Mouse (Mus musculus) embryonic fibroblast, embryonic 13.5 days (primary cell): ENCODE measurements around the gene Pga5. TPM values are rescaled to one million over a fixed set of nuclear protein-coding genes. Genes with fewer than 3 reads are reported as not detected.

Source experiments
- H3K27ac ChIP-seq: 2 replicates; pipeline ENCODE4 v1.5.1; 2012; ENCODE audit warnings: low read length, control low read depth, inconsistent platforms; ENCODE audit not compliant: insufficient read depth
- H3K4me1 ChIP-seq: 2 replicates; pipeline ENCODE4 v1.6.1; 2011; ENCODE audit warnings: low read length; ENCODE audit not compliant: control insufficient read depth, insufficient read depth
- H3K4me3 ChIP-seq: 2 replicates; pipeline ENCODE4 v1.5.1; 2011; ENCODE audit warnings: mild to moderate bottlenecking, control low read depth, low read length; ENCODE audit not compliant: insufficient read depth
- CTCF ChIP-seq: IDR thresholded peaks from 2 replicates; pipeline ENCODE4 v1.5.1; 2011; ENCODE audit warnings: mild to moderate bottlenecking, control low read depth, low read length, moderate library complexity, borderline replicate concordance; ENCODE audit not compliant: insufficient read depth
- POLR2A ChIP-seq: IDR thresholded peaks from 2 replicates; pipeline ENCODE4 v1.6.1; 2011; ENCODE audit warnings: low read depth, mild to moderate bottlenecking, control low read depth, low read length, moderate library complexity
- polyA plus RNA-seq: library from polyadenylated mRNA; stranded (reverse); fragments of >200 nt; gene quantifications from 2 replicates; pipeline ENCODE4 v1.2.4, GENCODE M21; 2011; ENCODE audit warnings: low read depth; ENCODE audit not compliant: missing spikeins, insufficient read length

The Pga5 gene
- polyA plus RNA-seq, 1 experiment = not detected

- TF ChIP-seq POLR2A (no peak), CTCF (no peak)
- H3K4me3 ChIP-seq = no peak overlapping the region
- H3K27ac ChIP-seq = no peak overlapping the region
Observed at GRCm38 (mm10) chr19:10648156-10648555, 29.7 kb downstream of the Pga5 start.

DNA sequence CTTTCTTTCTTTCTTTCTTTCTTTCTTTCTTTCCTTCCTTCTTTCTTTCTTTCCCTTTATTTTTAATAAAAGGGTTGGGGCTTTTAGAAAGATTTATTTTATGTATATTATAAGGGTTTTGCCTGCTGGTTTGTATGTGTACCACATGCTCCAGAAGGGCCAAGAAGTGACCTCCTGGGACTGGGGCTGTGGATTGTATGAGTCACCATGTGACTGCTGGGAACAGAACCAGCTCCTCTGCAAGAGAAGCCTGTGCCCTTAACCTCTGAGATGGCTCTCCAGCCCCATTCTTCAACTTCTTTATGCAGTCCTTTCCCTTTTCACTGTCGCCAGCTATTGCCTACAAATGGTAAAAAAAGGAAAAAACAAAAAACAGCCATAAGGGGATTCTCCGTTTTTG is 32.3 kb downstream of the Pga5 start:
- no peaks in the 10 kb centered on the region for H3K4me1 ChIP-seq
- H3K4me3 ChIP-seq = no peak overlapping the region
- no peak overlapping the region for H3K27ac ChIP-seq
- TF ChIP-seq POLR2A = no peak
- TF ChIP-seq CTCF = no peak

More at GRCm38 (mm10) chr19:10648156-10648555, 29.7 kb downstream of the Pga5 start:
- no peaks in the 10 kb centered on the region for H3K4me1 ChIP-seq

- TF ChIP-seq CTCF = no peak
- no peak overlapping the region for H3K27ac ChIP-seq
- H3K4me1 ChIP-seq = no peaks in the 10 kb centered on the region
- no peak overlapping the region for H3K4me3 ChIP-seq
Observed at GRCm38 (mm10) chr19:10640589-10641378, 37.1 kb downstream of the Pga5 start.

- H3K4me3 ChIP-seq = no peak overlapping the region
- no peak overlapping the region for H3K27ac ChIP-seq
- no peaks in the 10 kb centered on the region for H3K4me1 ChIP-seq
- TF ChIP-seq CTCF = no peak
- no peak for TF ChIP-seq POLR2A
Observed at GRCm38 (mm10) chr19:10640080-10640479, 37.8 kb downstream of the Pga5 start.

DNA sequence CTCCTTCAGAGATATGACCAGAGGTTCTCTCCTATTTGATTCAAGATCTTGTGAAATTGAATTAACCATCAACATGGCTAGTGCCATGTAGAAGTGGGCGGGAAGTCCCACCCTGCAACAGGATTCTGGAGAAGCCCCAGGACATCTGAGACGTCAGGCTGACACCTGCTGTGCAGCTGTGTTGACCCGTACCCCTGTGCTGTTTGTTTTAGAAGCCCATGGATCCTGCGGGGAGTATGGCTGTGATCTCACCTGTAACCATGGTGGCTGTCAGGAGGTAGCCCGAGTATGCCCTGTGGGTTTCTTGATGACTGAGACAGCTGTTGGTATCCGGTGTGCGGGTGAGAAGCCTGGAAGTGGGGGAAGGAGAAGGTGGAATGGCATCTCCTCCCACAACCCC is 40.0 kb downstream of the Pga5 start:
- no peak for TF ChIP-seq POLR2A
- TF ChIP-seq CTCF = no peak
- no peaks in the 10 kb centered on the region for H3K4me1 ChIP-seq
- no peak overlapping the region for H3K27ac ChIP-seq
- H3K4me3 ChIP-seq = no peak overlapping the region

GRCm38 (mm10) chr19:10634872-10635318 is 43.0 kb downstream of the Pga5 start:
- no peak for TF ChIP-seq CTCF
- peak; percentile 59; the same call in 1 of the 2 replicates for TF ChIP-seq POLR2A
- Histone ChIP-seq H3K27ac (no peak overlapping the region), H3K4me3 (no peak overlapping the region), H3K4me1 (no peaks in the 10 kb centered on the region)

- Histone ChIP-seq H3K27ac (no peak within 1 kb of the TSS), H3K4me1 (no peaks in the 10 kb centered on the region), H3K4me3 (no peak within 1 kb of the TSS)
- no peak; the same call in 1 of the 2 replicates for TF ChIP-seq CTCF
- TF ChIP-seq POLR2A = no peak
Observed at GRCm38 (mm10) chr19:10634106-10634871, 43.6 kb downstream of the Pga5 start, which contains the start of gene Vwce. TSS of gene Vwce (plus strand) at chr19:10634213.

Other genes starting within 250 kb of the Pga5 start
- gene Lrrc10b, start 220.6 kb downstream of the Pga5 start, polyA plus RNA-seq = not detected in 2 replicates
- gene Ppp1r32, start 195.1 kb downstream of the Pga5 start, polyA plus RNA-seq = not detected in 2 replicates
- gene Cpsf7, start 152.8 kb downstream of the Pga5 start, polyA plus RNA-seq = 50.6 and 70.6 TPM in 2 replicates
- 53.1 and 66.4 TPM in 2 replicates for gene Sdhaf2, start 151.9 kb downstream of the Pga5 start, polyA plus RNA-seq
- 13.0 and 15.6 TPM in 2 replicates for gene Tmem216, start 121.8 kb downstream of the Pga5 start, polyA plus RNA-seq
- gene Cyb561a3, start 100.9 kb downstream of the Pga5 start, polyA plus RNA-seq = 19.7 and 20.5 TPM in 2 replicates
- 21.1 and 22.8 TPM in 2 replicates for gene Tmem138, start 100.7 kb downstream of the Pga5 start, polyA plus RNA-seq
- gene Ddb1, start 72.7 kb downstream of the Pga5 start, polyA plus RNA-seq = 545 and 617 TPM in 2 replicates
- gene Tkfc, start 72.4 kb downstream of the Pga5 start, polyA plus RNA-seq = 19.8 and 24.0 TPM in 2 replicates
- gene Vwce, start 43.9 kb downstream of the Pga5 start, polyA plus RNA-seq = 0.70 and 1.1 TPM in 2 replicates
- 14.8 and 18.0 TPM in 2 replicates for gene Vps37c, start 10.7 kb upstream of the Pga5 start, polyA plus RNA-seq
- gene Cd5, start 60.9 kb upstream of the Pga5 start, polyA plus RNA-seq = not detected in 2 replicates
- gene Cd6, start 152.0 kb upstream of the Pga5 start, polyA plus RNA-seq = not detected in 2 replicates
- gene Slc15a3, start 161.7 kb upstream of the Pga5 start, polyA plus RNA-seq = 0.53 and 2.1 TPM in 2 replicates
- gene Tmem132a, start 191.9 kb upstream of the Pga5 start, polyA plus RNA-seq = 29.6 and 37.5 TPM in 2 replicates
- 50.6 and 59.9 TPM in 2 replicates for gene Tmem109, start 203.9 kb upstream of the Pga5 start, polyA plus RNA-seq
- gene Prpf19, start 217.2 kb upstream of the Pga5 start, polyA plus RNA-seq = 115 TPM in 2 replicates
- not detected in 2 replicates for gene Zp1, start 242.6 kb upstream of the Pga5 start, polyA plus RNA-seq